In genomic region chr4:138149977-138150376, GRCm38 (mm10) we compare ENCODE assay signal across 21 mouse cellular contexts.
DNase-seq lines count a peak whose midpoint lies in the region; ATAC-seq and TF ChIP-seq lines count a peak whose summit lies in the region.
"Had no signal": no experiment of that assay in that cellular context is flagged by ENCODE, and none has a peak within 500 bp of the region (broad histone marks: within the 10 kb centered on the region; RNA-seq: fewer than 3 reads in every experiment).

No protein-coding gene starts in this region.

- ATAC-seq in intestine, postnatal 0 days, result peak; percentile 88
- ATAC-seq in stomach, embryonic 16.5 days (ENCODE audit: insufficient read depth, low FRiP score), result 0 out of 2 replicates have a peak, but pooled peaks have one; percentile 37
- no peak for ATAC-seq in hindbrain, embryonic 14.5 days (ENCODE audit: low FRiP score)
- ATAC-seq: forebrain, embryonic 13.5 days had no signal

- H3K4me1 ChIP-seq in lung, adult 2 months (ENCODE audit: control insufficient read depth, insufficient read depth, low read length), result no peaks in the 10 kb centered on the region
- H3K4me1 ChIP-seq in intestine, postnatal 0 days (replicated peaks; ENCODE audit: control insufficient read depth, insufficient read depth, low read length), result no peaks in the 10 kb centered on the region
- H3K4me1 ChIP-seq in stomach, embryonic 16.5 days (ENCODE audit: control insufficient read depth, insufficient read depth, low read length), result no peaks in the 10 kb centered on the region
- no peaks in the 10 kb centered on the region for H3K4me1 ChIP-seq in hindbrain, embryonic 14.5 days (replicated peaks; ENCODE audit: control insufficient read depth, insufficient read depth, low read length)
- H3K4me1 ChIP-seq: embryonic facial prominence, embryonic 13.5 days; forebrain, embryonic 13.5 days; heart, embryonic 15.5 days; hindbrain, embryonic 13.5 days had no signal

- H3K4me3 ChIP-seq in lung, adult 2 months (replicated peaks; ENCODE audit: extremely low read depth, low read depth, low read length), result no peak overlapping the region
- no peak overlapping the region for H3K4me3 ChIP-seq in intestine, postnatal 0 days (ENCODE audit: low read depth, low read length)
- H3K4me3 ChIP-seq in stomach, embryonic 16.5 days (replicated peaks; ENCODE audit: low read length), result no peak overlapping the region
- H3K4me3 ChIP-seq in hindbrain, embryonic 14.5 days (replicated peaks; ENCODE audit: low read length), result no peak overlapping the region
- H3K4me3 ChIP-seq: embryonic facial prominence, embryonic 13.5 days; forebrain, embryonic 13.5 days; heart, embryonic 15.5 days; hindbrain, embryonic 13.5 days had no signal

- TF ChIP-seq POLR2A in lung, adult 2 months (IDR thresholded peaks at IDR 0.05; ENCODE audit: borderline replicate concordance, extremely low read depth, low read depth, low read length), result no peak

- no peaks in the 10 kb centered on the region for H3K9me3 ChIP-seq in intestine, postnatal 0 days (ENCODE audit: control insufficient read depth)
- H3K9me3 ChIP-seq in stomach, embryonic 16.5 days (replicated peaks; ENCODE audit: control insufficient read depth, low read length), result no peaks in the 10 kb centered on the region
- no peaks in the 10 kb centered on the region for H3K9me3 ChIP-seq in hindbrain, embryonic 14.5 days (ENCODE audit: control insufficient read depth, low read length)
- H3K9me3 ChIP-seq: embryonic facial prominence, embryonic 13.5 days; forebrain, embryonic 13.5 days; heart, embryonic 15.5 days; hindbrain, embryonic 13.5 days had no signal

- peaks cover 25% of the 10 kb centered on the region for H3K36me3 ChIP-seq in intestine, postnatal 0 days (ENCODE audit: control insufficient read depth, insufficient read depth)
- H3K36me3 ChIP-seq in stomach, embryonic 16.5 days (ENCODE audit: control insufficient read depth, insufficient read depth, low read length), result peaks cover 3% of the 10 kb centered on the region; the same call in 1 of the 2 replicates
- peaks cover 39% of the 10 kb centered on the region for H3K36me3 ChIP-seq in hindbrain, embryonic 14.5 days (replicated peaks; ENCODE audit: control insufficient read depth, insufficient read depth)

- no peak overlapping the region for H3K9ac ChIP-seq in intestine, postnatal 0 days (ENCODE audit: low read depth, low read length)
- no peak overlapping the region for H3K9ac ChIP-seq in stomach, embryonic 16.5 days (ENCODE audit: low read length)
- no peak overlapping the region for H3K9ac ChIP-seq in hindbrain, embryonic 14.5 days
- H3K9ac ChIP-seq: embryonic facial prominence, embryonic 13.5 days; forebrain, embryonic 13.5 days; heart, embryonic 15.5 days; hindbrain, embryonic 13.5 days had no signal

- no peak overlapping the region for H3K4me2 ChIP-seq in intestine, postnatal 0 days (replicated peaks; ENCODE audit: low read depth)
- H3K4me2 ChIP-seq in stomach, embryonic 16.5 days (ENCODE audit: low read depth, low read length), result no peak overlapping the region
- H3K4me2 ChIP-seq in hindbrain, embryonic 14.5 days (replicated peaks), result no peak overlapping the region
- H3K4me2 ChIP-seq: embryonic facial prominence, embryonic 13.5 days; forebrain, embryonic 13.5 days; heart, embryonic 11.5 days; heart, embryonic 15.5 days; hindbrain, embryonic 13.5 days had no signal

- WGBS in lung, adult 2 months, result 67% methylated on average over 4 of the region's 4 CpGs
- WGBS in intestine, postnatal 0 days, result 34% methylated on average over 4 of the region's 4 CpGs
- 59% methylated on average over 4 of the region's 4 CpGs for WGBS in stomach, embryonic 16.5 days
- 90% methylated on average over 4 of the region's 4 CpGs for WGBS in hindbrain, embryonic 14.5 days

- TF ChIP-seq CTCF in lung, adult 2 months (IDR thresholded peaks at IDR 0.05; ENCODE audit: insufficient read depth, low read length), result no peak
- TF ChIP-seq CTCF in intestine, postnatal 0 days (IDR thresholded peaks at IDR 0.05; ENCODE audit: low read depth), result no peak

- H3K27ac ChIP-seq in intestine, postnatal 0 days (ENCODE audit: low read depth, low read length), result peak overlapping the region; percentile 15; the same call in 1 of the 2 replicates
- H3K27ac ChIP-seq in stomach, embryonic 16.5 days (ENCODE audit: low read length), result no peak overlapping the region
- H3K27ac ChIP-seq in hindbrain, embryonic 14.5 days, result no peak overlapping the region
- H3K27ac ChIP-seq: embryonic facial prominence, embryonic 13.5 days; forebrain, embryonic 13.5 days; heart, embryonic 15.5 days; hindbrain, embryonic 13.5 days had no signal

- no peaks in the 10 kb centered on the region for H3K27me3 ChIP-seq in intestine, postnatal 0 days (replicated peaks; ENCODE audit: control insufficient read depth, insufficient read depth, low read length)
- H3K27me3 ChIP-seq in stomach, embryonic 16.5 days (ENCODE audit: control insufficient read depth, insufficient read depth, low read length), result no peaks in the 10 kb centered on the region
- no peaks in the 10 kb centered on the region for H3K27me3 ChIP-seq in hindbrain, embryonic 14.5 days (ENCODE audit: control insufficient read depth, insufficient read depth, low read length)
- H3K27me3 ChIP-seq: CH12.LX; embryonic facial prominence, embryonic 13.5 days; forebrain, embryonic 13.5 days; heart, embryonic 15.5 days; hindbrain, embryonic 13.5 days had no signal

- DNase-seq in lung, postnatal 36 days, result peak; percentile 32
- no peak for DNase-seq in lung, adult 2 months
- DNase-seq in hindbrain, embryonic 14.5 days (ENCODE audit: low spot score), result no peak
- DNase-seq in spleen, postnatal 36 days (ENCODE audit: low spot score in 2 of 2), result no peak
- no peak for DNase-seq in natural killer cell, adult 2 months (ENCODE audit: low spot score in 2 of 2)
- DNase-seq: adrenal gland, adult 2 months; adrenal gland, postnatal 25 days; cerebellum, adult 18-20 months; cerebellum, adult 9-11 months; cerebellum, postnatal 36 days; gastrocnemius, postnatal 36 days; heart, adult 18-20 months; heart, postnatal 14 days had no signal
